Mouse (Mus musculus): Measurements from ENCODE around the gene Mast4.

Gene Mast4

DNA sequence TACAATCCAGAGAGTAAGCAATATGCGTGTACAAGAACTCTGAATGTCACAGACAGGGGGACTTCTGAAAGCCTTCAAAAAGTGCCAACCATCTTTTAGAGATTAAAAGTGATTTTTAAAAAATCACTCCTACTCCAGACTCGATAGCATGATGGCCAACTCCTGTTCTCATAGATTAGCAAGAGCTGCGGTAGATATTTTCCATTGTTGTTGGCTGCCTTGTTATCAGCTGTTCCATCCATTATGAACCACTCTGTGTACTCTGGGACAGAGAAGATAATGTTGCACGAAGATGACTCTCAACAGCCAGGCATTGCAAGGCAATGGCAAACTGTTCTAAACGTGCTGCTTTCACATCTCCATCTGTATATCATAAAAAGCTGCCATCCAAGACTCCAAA is 360.4 kb downstream of the Mast4 start:
- no peak for DNase-seq (ENCODE audit: low spot score)

DNA sequence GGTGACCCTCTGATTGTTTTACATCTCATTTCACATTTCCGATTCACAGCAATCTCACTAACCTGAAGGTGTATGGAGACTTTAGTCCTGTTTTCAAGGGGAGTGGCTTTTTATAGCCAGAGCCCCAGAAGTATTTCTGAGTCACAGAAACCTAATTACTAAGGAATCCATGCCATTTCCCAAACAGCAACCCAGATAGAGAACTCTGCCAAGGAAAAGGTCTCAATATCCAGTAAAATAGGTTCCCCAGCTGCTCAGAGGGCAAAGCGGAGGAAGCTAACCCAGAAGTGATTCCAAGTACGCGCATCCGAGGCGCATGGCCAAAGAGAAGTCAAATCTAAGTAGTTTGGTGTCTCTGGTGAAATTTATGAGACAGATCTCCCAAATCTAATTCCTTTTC is 370.8 kb downstream of the Mast4 start:
- DNase-seq (ENCODE audit: low spot score), result no peak

DNA sequence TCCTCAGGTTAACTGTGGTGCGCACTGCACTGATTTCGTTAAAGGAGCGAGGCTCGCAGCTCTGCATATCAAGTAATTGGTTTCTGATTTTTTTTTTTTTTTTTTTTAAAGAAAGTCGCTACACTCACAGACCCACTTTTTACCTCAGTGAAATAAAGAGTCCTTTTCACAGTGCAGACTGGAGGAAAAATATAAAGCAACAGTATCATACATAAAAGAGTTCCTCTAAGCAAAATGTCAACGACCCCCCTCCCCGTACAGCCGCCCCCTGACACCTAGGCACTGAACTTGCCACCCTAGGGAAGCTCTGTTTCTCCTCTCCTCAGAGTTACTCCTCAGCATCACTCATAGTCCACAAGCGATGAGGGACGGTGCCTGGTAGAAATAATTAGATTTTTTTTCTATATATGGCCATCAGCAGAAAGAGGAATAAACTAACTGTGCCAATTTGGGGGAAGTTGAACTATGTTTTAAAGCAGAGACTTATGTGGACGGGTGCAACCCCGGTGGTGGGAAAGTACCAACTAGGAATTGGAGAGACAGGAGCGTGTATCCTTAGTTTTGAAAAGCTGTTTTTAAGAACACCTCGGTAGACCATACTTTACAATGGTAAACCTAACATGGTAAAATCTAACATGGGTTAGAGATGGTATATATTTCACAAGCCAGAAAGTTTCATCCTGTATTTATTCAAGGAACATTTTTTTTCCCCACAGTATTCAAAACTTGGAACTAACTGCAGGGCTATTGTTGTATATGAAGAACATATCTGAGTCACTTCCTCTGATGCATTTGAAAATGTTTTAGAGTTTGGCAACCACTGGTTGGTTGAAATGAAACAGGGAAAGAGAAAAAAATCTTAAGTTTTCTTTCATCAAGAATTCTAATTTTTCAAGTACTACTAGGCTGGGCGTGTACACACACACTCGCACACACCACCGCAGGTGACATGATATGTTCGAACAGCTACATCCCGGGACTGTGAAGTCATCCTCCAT is 375.7 kb downstream of the Mast4 start:
- DNase-seq (ENCODE audit: low spot score), result no peak

DNA sequence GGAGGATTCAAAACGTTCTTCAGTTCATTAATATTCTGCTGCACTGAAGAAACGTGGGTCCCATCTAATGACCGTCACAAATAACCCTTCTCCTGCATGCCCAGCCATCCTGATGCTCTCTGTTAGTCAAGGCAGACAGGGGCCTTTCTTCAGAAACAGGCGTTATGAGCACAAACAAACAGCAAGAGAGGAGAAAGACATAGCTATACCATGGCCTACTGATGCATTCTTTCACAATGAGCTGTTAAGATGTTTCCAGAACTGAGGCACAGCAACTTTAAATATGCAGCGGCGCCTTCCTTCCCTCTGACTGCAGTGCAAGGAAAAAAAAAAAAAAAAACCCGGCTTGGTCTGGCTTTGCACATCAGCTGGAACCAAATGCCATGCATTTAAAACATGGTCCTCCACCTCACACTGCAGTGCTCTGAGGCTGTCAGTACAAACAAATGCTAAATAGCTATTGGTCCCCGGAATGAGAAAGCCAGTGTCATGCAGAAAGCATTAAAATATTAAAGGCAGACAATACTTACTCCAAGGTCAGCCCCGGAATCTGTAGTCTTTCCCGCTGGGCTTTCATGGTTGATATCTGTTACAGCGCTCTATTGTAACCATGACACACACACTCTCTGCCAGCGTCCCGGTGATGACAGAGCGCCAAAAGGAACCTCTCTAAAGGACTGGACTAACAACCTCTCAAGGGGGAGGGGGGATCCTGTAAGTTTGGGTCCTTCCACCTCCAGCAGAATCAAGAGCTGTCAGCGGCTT is 376.6 kb downstream of the Mast4 start:
- DNase-seq (ENCODE audit: low spot score), result no peak

DNA sequence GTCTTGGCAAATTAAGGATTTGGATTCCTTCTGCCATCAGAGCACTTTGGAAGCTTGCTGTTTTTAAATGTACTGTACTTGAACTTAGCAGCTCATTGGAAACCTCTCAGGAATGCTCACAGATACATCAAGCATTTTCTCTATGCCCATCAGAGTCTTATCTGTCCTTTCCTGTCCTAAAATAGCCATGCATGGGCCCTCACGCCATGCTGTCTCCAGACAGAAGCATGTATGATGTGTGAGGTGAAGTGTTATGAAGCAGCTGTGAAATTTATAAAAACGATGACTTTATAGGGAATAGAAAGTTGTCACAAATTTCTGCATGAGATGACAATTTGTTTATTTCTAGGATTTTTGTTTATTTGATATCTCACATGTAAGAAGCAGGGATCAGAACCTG is 378.8 kb downstream of the Mast4 start:
- DNase-seq (ENCODE audit: low spot score), result no peak

DNA sequence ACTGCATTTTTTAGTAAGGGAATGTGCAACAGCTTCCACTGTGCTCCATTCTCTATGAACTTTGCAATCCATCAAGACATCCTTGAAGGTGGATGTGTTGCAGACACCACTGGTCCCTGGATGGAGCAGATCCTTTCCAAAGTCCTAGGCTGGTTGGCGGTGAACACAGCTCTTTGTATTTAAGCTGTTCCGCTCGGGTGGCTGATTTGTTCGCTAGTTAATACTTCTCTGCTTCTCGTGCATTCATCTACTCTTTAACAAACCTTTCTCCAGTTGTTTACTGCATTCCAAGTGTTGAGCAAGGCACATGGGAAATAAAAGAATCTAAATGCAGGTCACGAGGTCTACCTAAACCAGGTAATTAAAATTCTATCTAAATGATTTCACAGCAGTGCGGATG is 384.5 kb downstream of the Mast4 start:
- DNase-seq (ENCODE audit: low spot score), result no peak

DNA sequence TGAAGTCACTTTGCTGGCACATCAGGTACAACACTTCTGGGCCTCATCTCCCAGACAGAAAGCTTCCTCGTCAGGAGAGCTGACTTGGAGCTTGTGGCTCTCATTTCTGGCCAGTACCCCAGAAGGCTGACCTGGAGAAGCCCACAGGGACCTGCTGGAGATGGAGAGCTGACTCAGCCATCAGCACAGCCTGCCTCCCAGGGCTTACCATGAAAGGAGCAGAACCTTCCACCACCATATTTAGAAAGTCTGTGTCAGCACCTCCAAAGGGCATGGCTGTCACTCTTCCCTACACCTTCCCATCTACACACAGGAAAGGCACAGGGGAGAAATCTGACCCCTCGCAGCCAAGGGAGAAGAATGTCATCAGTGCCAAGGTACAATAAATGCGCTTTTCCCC is 385.3 kb downstream of the Mast4 start:
- no peak for DNase-seq (ENCODE audit: low spot score)

DNA sequence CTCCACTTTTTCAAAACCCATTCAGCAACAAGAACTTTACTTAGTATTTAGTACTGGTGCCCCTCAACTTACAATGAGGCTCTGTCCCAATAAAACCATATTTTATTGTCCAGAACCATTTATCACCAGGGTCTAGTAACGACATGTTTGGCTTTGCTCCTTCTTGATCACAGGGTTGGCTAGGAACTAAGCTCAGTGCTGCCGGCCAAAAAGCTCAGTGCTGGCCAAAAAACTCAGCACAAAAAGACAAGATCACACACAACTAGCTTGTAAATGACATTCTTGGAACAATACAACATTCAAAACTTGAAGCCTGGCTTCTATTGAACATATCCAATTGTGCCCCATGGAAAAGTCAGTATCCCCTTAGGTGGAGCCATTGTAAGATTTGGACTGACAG is 386.8 kb downstream of the Mast4 start:
- no peak for DNase-seq (ENCODE audit: low spot score)

DNA sequence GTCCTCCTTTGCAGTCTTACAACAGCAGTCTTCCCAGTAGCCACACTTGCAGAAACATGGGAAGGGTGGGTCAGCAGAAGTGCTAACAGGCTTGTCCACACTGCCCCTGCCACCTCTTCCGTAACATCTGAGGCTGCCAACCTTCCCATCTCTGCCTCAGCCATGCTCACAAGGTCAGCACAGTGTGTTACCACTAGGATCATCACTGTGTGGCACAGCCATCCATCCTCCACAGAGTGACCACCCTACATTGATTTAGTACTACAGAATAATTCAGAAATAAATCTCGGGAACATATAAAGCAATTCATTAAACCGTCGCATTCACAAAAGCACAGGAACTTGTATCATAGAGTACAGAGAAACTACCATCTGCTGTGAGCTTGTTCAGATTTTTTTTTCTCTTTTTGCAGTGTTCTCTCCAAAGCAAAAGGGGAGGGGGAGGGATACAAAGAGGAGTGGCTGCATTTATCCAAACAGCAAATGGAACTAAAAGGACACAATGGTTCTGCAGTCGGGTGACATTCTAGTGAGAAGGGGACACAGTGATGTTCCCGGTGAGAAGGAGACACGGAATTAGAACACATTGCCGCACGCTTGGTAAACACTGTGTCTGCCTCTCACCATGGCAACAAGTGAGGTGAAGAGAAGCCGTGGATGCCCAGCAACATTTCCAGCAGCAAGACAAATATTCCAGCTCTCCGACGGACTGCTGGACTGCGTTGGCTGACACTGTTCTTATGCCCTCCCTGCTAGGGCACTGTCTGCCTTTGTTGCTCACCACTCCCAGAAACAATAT is 388.1 kb downstream of the Mast4 start:
- no peak for DNase-seq (ENCODE audit: low spot score)

DNA sequence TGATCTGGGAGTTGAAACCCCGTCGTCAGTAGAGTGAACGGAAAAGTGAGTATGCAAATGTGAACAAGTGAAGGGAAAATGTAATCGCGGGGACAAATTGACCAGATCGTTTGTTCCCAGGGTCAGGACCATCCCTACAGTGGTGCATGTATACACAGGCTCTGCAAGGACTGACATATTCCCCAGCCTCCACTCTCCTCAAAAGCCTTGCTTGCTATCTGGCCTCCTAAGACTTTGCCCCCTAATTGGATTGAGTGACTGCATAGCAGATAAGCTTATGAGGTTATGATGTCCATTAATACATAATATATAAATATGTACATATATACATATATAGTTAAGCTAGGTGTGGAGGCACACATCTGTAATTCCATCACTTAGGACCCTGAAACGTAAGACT is 388.8 kb downstream of the Mast4 start:
- DNase-seq (ENCODE audit: low spot score), result no peak

DNA sequence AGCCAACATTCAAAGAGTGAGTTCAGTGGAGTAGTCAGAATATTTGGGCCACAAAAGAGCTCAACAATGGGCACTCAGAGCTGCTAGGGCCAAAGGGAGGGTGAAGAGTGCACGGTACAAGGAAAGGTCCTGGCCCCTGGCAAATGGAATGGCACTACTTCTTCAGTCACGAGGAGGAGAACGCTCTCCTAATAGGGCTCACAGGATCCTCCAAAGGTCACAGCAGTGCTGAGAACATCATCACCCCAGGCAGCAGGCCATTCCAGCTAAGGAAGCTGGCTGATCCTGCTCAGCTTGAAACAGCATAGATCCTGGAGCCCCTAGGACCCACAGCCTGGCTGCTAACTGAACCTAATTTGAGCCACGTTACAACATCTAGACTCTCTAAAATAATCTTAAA is 389.8 kb downstream of the Mast4 start:
- DNase-seq (ENCODE audit: low spot score), result no peak

DNA sequence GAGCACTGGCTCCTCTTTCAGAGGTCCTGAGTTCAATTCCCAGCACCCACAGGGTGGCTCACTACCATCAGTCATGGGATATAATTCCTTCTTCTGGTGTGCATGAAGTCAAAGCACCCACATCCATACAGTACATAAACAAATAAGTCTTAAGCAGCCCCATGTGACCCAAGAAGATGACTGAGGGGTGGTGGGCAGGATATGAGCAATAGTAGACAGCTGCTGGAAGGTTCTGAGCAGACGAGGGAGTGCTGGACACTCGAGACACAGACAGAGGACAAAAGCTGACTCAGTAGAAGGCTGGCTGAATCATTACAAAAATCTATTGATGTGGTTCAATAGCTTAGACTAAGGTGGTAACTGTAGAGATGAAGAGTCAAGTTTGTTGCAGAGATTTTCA is 391.7 kb downstream of the Mast4 start:
- no peak for DNase-seq (ENCODE audit: low spot score)

DNA sequence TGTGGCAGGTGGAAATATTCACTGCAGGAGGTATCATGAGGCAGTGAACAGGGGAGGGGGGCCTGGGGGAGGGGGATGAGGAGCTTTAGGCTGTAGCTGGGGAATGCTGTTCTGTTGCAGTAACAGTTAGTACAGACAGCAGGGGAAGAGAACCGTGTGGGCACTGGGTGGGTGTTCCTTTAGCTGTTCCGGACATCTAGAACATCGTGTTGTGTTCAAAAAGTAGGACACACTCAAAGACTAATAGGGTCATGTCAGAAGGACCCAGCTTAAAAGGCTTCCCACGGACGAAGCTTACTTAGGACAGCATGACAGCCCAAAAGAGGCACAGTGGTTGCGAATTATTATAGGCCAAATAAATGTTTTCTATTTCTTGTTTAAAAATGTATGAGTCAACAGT is 393.8 kb downstream of the Mast4 start:
- DNase-seq (ENCODE audit: low spot score), result no peak

DNA sequence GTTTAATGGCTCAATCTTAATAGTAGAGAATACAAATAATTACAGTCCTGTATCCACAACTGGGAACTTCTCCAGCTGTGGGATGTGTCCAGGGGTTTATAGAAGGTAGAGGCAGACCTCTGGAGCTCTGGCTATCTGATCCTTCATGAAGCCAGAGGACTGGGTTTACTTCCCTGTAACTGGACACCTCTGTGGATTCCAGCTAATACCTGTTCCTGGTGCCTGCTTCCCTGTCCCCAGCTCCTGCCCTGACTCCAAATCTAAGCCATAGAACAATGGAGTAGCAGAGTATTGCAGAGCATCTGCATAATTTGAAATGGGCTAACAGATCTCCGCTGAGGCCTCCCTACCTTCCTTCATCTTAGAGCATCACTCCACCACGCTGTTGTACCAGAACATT is 398.1 kb downstream of the Mast4 start:
- DNase-seq (ENCODE audit: low spot score), result no peak

DNA sequence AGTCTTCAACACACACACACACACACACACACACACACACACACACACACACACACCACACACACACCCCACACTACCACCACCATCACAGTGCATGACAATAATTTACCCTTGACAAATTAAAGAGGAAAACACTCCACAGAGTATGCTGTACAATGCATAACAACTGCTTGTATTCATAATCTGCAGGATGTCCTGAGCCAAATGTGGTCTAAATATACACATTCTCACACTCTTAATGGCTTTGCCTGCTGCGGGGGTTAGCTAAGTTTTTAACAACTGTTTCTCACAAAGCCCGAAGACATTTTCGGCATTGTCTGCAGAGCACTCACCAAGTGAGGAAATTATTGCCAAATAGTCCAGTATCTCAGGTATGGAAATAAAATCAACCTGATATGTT is 398.5 kb downstream of the Mast4 start:
- no peak for DNase-seq (ENCODE audit: low spot score)

DNA sequence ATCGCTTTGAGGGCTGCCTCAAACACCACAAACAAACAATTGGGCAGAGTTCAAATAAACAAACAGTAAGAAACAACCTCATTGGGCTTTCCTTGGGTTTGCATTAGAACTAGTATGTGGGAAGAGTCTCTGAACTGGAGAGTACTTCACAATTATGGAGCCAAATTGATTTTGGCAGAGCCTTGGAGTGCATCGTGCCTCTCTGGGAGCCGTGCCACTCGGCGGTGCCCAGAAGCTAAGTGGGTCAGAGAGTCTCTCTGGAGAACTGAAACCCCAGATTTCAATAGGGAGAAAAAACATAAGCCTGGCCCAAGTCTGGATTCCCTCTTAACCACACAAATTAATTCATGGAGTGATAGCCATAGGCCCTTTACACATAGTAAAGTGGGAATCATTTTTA is 400.6 kb downstream of the Mast4 start:
- no peak for DNase-seq (ENCODE audit: low spot score)

DNA sequence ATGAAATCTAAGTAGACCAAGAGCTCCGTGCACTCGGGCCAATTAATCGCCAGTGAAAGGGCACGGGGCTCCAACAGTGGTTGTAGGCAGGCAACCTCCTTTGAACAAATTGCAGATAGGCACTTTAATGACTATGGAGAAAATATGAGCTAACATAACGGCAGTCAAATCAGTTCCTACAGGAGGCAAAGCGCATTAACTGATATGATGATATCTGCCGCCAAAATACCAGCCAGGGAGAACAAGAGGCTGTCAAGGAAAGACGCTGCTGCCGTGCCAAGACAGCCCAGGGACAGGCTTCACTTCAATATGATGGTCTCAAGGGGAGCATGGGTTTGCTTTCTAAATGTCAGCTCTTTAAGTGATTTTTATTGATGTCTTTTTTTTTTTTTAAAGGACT is 401.9 kb downstream of the Mast4 start:
- DNase-seq (ENCODE audit: low spot score), result no peak

DNA sequence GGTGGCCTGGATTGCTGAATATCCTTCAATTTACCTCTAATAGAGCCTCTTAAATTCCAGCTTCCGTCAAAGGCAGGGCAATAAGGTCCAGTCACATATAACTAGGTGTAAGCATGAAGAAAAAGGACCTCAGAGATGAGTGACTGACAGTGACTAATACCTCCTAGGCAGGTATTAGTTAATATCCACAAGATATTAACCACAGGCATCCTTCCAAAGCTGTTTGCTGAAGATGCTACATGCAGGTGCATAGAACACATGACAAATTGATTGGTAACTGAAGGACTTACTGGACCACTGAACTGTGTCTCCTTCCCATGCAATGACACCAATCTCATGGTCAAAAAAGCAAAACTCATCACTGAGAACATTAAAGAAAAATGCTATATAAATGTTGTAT is 402.3 kb downstream of the Mast4 start:
- no peak for DNase-seq (ENCODE audit: low spot score)

DNA sequence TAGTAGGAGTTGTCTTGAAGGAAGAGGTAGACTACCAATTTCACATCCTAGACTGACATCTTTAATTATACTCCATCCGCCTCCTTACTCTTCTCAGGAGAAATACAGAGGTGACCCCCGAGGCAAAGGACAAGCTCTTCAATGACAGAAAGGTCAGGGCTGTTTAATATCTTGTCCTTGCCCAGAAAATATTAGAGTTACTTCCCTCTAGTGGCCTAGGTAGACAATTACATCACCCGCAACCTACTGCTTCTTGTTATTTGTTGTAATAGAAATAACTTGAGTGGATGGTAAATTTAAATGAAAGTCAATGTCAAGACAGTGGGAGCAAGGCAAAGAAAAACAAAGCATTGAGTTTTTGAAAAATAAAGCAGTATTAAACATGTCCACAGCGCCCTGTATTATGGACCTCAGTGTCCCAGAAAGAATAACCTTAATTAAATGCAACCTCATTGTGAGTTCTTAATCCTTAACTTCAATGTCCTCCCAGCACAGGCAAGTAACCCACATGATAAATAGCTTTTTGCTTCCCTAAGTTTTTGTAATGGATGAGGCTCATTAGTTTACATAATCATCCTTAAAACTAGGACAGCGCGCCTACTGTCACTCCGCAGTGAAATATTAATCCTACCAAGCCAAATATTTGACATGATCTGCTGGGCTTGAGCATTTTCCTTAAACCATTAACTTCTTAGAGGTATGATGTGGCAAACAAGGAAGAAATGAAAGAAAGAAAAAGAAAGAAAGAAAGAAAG is 408.3 kb downstream of the Mast4 start:
- DNase-seq (ENCODE audit: low spot score), result no peak

DNA sequence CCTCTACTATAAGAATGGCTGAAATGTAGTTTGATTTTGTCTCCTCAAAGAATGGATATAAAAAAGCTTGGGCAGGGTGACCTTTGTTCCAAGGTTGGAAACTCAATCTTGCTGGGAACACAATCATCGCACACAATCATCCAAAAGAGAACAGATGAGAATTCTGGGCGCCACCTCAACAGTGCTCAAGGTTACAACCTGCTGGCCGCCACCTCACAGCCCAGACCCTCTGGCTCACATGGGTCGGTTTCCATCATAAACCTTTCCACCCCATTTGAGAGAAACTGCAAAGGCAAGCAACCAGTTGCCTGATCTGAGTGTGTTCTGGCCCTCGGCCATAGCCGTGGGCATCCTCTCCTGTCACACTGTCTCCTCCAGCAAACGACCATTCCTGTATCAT is 414.6 kb downstream of the Mast4 start:
- no peak for DNase-seq (ENCODE audit: low spot score)

DNA sequence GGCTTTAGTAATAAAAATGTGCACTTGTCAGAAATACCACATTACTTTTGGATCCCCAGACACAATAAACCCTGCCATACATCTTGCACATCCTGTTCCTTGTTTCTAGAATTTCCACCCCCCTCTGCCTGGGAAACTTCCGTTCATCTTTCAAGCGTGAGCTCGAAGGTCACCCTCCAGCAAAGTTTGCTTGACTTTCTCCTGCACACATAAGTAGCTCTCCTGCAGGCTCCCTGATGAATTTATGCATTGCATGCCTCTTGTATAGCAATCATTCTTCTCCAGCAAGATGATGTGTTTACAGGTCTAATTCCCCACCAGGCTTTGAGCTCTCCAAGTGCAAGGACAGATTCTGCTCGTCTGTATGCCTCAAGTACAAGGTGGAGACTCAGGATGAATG is 415.7 kb downstream of the Mast4 start:
- DNase-seq (ENCODE audit: low spot score), result no peak

DNA sequence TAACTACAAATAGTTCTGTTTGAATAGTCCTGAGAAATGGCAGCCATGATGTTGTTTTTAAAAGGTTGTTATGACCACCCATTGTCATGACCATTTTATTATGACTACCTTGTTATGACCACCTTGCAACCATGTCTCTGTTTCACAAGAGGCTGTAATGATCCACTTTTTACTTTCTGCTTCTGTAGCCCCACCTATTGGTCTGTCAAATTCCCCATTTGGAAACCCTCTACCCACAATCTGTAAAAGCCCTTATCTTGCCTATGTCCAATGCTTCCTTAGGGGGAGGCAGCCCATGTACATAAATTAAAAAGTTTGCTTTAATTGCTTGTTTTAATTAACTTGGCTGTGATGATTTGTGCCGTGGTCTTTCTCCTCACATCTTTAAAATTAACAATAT is 419.0 kb downstream of the Mast4 start:
- no peak for DNase-seq (ENCODE audit: low spot score)
